10 mouse cellular contexts compared by ENCODE assay signal in the genomic region with DNA sequence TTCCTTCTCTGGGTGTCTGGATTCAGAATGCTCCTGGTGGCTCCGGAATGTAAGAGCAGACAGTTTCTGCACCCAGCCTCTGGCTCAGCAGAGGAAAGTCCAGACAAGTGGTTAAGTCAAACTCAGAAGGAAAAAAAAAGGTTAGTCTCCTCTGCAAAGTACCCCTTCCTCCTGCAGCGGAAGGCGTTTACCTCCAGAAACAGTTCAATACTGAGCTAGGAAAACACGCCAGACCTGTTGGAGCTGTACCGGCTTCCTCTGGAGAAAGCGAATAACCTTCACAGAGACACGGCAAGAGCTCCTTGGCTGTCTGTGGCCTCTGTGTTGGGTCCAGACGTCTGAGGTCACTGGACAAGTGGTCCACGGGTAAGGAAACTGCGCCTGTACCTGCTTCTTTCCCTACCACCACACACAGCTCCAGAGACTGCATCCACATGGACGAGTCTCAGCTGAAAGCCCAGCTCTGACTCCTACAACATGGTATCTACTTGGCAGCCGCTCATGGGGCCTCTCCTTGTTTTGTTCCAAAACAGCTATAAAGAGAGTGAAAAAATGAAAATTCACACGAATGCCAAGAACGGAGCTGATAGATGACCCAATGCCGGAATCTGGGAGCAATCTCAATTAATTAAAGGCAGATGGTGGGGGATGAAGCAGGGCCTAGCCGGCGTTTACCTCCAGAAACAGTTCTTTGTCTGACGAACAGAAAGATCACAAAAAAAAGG.
DNase-seq lines count a peak whose midpoint lies in the region; ATAC-seq lines count a peak whose summit lies in the region.
"Had no signal": no experiment of that assay in that cellular context is flagged by ENCODE, and none has a peak within 500 bp of the region (broad histone marks: within the 10 kb centered on the region; RNA-seq: fewer than 3 reads in every experiment).

No protein-coding gene starts in this region.

- no peak overlapping the region for H3K9ac ChIP-seq in intestine, embryonic 14.5 days (ENCODE audit: low read length)
- H3K9ac ChIP-seq in intestine, embryonic 15.5 days, result no peak overlapping the region
- H3K9ac ChIP-seq in hindbrain, embryonic 13.5 days, result no peak overlapping the region

- no peaks in the 10 kb centered on the region for H3K27me3 ChIP-seq in intestine, embryonic 14.5 days (replicated peaks; ENCODE audit: control insufficient read depth, insufficient read depth, low read length)
- H3K27me3 ChIP-seq in intestine, embryonic 15.5 days (replicated peaks), result no peaks in the 10 kb centered on the region
- peaks cover 45% of the 10 kb centered on the region for H3K27me3 ChIP-seq in hindbrain, embryonic 13.5 days

- H3K4me1 ChIP-seq in intestine, embryonic 14.5 days (replicated peaks; ENCODE audit: control insufficient read depth, insufficient read depth, low read length), result peaks cover 10% of the 10 kb centered on the region
- 0 out of 2 replicates have a peak, but pooled peaks cover 2% of the 10 kb centered on the region for H3K4me1 ChIP-seq in intestine, embryonic 15.5 days (replicated peaks)
- peaks cover 37% of the 10 kb centered on the region for H3K4me1 ChIP-seq in hindbrain, embryonic 13.5 days (replicated peaks)

- H3K4me3 ChIP-seq in intestine, embryonic 14.5 days (ENCODE audit: low read depth, low read length), result no peak overlapping the region
- no peak overlapping the region for H3K4me3 ChIP-seq in intestine, embryonic 15.5 days (replicated peaks)
- H3K4me3 ChIP-seq in hindbrain, embryonic 13.5 days, result no peak overlapping the region
- H3K4me3 ChIP-seq: heart, embryonic 10.5 days had no signal

- no peak overlapping the region for H3K4me2 ChIP-seq in intestine, embryonic 14.5 days (ENCODE audit: low read length)
- H3K4me2 ChIP-seq in intestine, embryonic 15.5 days (replicated peaks), result no peak overlapping the region
- H3K4me2 ChIP-seq in hindbrain, embryonic 13.5 days, result no peak overlapping the region

- DNase-seq in intestine, embryonic 14.5 days (ENCODE audit: low spot score), result no peak
- DNase-seq in 3T3-L1 (ENCODE audit: low read depth, low spot score), result peak; percentile 88
- DNase-seq in embryo, embryonic 9.5 days (ENCODE audit: extremely low spot score), result peak; percentile 45
- DNase-seq in right cerebral cortex, adult 18-20 months, result no peak
- no peak for DNase-seq in adrenal gland, postnatal 25 days
- no peak for DNase-seq in left cerebral cortex, adult 9 months (ENCODE audit: low spot score in 2 of 2)
- DNase-seq: adrenal gland, postnatal 14 days had no signal

- no peaks in the 10 kb centered on the region for H3K9me3 ChIP-seq in intestine, embryonic 14.5 days (ENCODE audit: control insufficient read depth, low read length)
- no peaks in the 10 kb centered on the region for H3K9me3 ChIP-seq in intestine, embryonic 15.5 days
- H3K9me3 ChIP-seq in hindbrain, embryonic 13.5 days, result no peaks in the 10 kb centered on the region
- H3K9me3 ChIP-seq: heart, embryonic 10.5 days had no signal

- H3K27ac ChIP-seq in intestine, embryonic 14.5 days (ENCODE audit: low read depth), result peak overlapping the region; percentile 16; the same call in 1 of the 2 replicates
- no peak overlapping the region for H3K27ac ChIP-seq in intestine, embryonic 15.5 days
- H3K27ac ChIP-seq in hindbrain, embryonic 13.5 days, result 0 out of 2 replicates have a peak overlapping the region, but pooled peaks have one; percentile 30
- H3K27ac ChIP-seq: heart, embryonic 10.5 days had no signal

- H3K36me3 ChIP-seq in intestine, embryonic 14.5 days (ENCODE audit: control insufficient read depth, insufficient read depth, low read length), result no peaks in the 10 kb centered on the region; the same call in 1 of the 2 replicates
- H3K36me3 ChIP-seq in intestine, embryonic 15.5 days, result no peaks in the 10 kb centered on the region
- no peaks in the 10 kb centered on the region for H3K36me3 ChIP-seq in hindbrain, embryonic 13.5 days
- H3K36me3 ChIP-seq: heart, embryonic 10.5 days had no signal

- no peak for ATAC-seq in intestine, embryonic 14.5 days (replicated peaks; ENCODE audit: low FRiP score, low TSS enrichment, low read depth)
- ATAC-seq in intestine, embryonic 15.5 days, result no peak
- ATAC-seq in hindbrain, embryonic 13.5 days (ENCODE audit: low FRiP score), result no peak

- 45% methylated on average over 18 of the region's 18 CpGs for WGBS in intestine, embryonic 14.5 days
- 47% methylated on average over 18 of the region's 18 CpGs for WGBS in intestine, embryonic 15.5 days
- WGBS in hindbrain, embryonic 13.5 days, result 49% methylated on average over 18 of the region's 18 CpGs

Comparison
In these comparisons a context has a peak if more than half of its experiments do, and no peak if none do; other contexts are left out.
1. DNase-seq: peak in 3T3-L1 (single experiment) and embryo, embryonic 9.5 days (single experiment); none in intestine, embryonic 14.5 days (single experiment), right cerebral cortex, adult 18-20 months (single experiment), adrenal gland, postnatal 25 days (single experiment) and left cerebral cortex, adult 9 months (0 of 2).